Mouse (Mus musculus): ENCODE measurements at regions not wholly inside any gene's neighbourhood (a gene's known extent, or its start where the extent isn't known, plus 50 kb on each side); places are given as distances from the start of the nearest gene placed in this dataset.

- ATAC-seq (ENCODE audit: extremely low read depth, insufficient number of reproducible peaks, low FRiP score, poor library complexity, severe bottlenecking): no peak
Measured at GRCm38 (mm10) chr8:103808171-103808570, 293.3 kb upstream of the Cdh5 start.

- ATAC-seq (ENCODE audit: extremely low read depth, insufficient number of reproducible peaks, low FRiP score, poor library complexity, severe bottlenecking): no peak
Measured at GRCm38 (mm10) chr8:103808580-103808979, 292.8 kb upstream of the Cdh5 start.

- no peak for ATAC-seq (ENCODE audit: extremely low read depth, insufficient number of reproducible peaks, low FRiP score, poor library complexity, severe bottlenecking)
Measured at GRCm38 (mm10) chr8:103809140-103809539, 292.3 kb upstream of the Cdh5 start.

GRCm38 (mm10) chr8:103813954-103814591 lies 287.4 kb upstream of the Cdh5 start:
- ATAC-seq (ENCODE audit: extremely low read depth, insufficient number of reproducible peaks, low FRiP score, poor library complexity, severe bottlenecking): no peak

- no peak for ATAC-seq (ENCODE audit: extremely low read depth, insufficient number of reproducible peaks, low FRiP score, poor library complexity, severe bottlenecking)
Measured at GRCm38 (mm10) chr8:103816101-103816894, 285.1 kb upstream of the Cdh5 start.

- ATAC-seq (ENCODE audit: extremely low read depth, insufficient number of reproducible peaks, low FRiP score, poor library complexity, severe bottlenecking): no peak
Measured at GRCm38 (mm10) chr8:103823541-103823940, 277.9 kb upstream of the Cdh5 start.

GRCm38 (mm10) chr8:103824747-103825146 lies 276.7 kb upstream of the Cdh5 start:
- no peak for ATAC-seq (ENCODE audit: extremely low read depth, insufficient number of reproducible peaks, low FRiP score, poor library complexity, severe bottlenecking)

- no peak for ATAC-seq (ENCODE audit: extremely low read depth, insufficient number of reproducible peaks, low FRiP score, poor library complexity, severe bottlenecking)
Measured at GRCm38 (mm10) chr8:103825289-103825688, 276.1 kb upstream of the Cdh5 start.

- no peak for ATAC-seq (ENCODE audit: extremely low read depth, insufficient number of reproducible peaks, low FRiP score, poor library complexity, severe bottlenecking)
Measured at GRCm38 (mm10) chr8:103830416-103830815, 271.0 kb upstream of the Cdh5 start.

- no peak for ATAC-seq (ENCODE audit: extremely low read depth, insufficient number of reproducible peaks, low FRiP score, poor library complexity, severe bottlenecking)
Measured at GRCm38 (mm10) chr8:103839990-103840389, 261.4 kb upstream of the Cdh5 start.

- no peak for ATAC-seq (ENCODE audit: extremely low read depth, insufficient number of reproducible peaks, low FRiP score, poor library complexity, severe bottlenecking)
Measured at GRCm38 (mm10) chr8:103845964-103846363, 255.5 kb upstream of the Cdh5 start.

GRCm38 (mm10) chr8:103846382-103846976 lies 254.9 kb upstream of the Cdh5 start:
- ATAC-seq (ENCODE audit: extremely low read depth, insufficient number of reproducible peaks, low FRiP score, poor library complexity, severe bottlenecking): no peak

GRCm38 (mm10) chr8:103849785-103850184 lies 251.6 kb upstream of the Cdh5 start:
- no peak for ATAC-seq (ENCODE audit: extremely low read depth, insufficient number of reproducible peaks, low FRiP score, poor library complexity, severe bottlenecking)

GRCm38 (mm10) chr8:103851286-103851685 lies 250.1 kb upstream of the Cdh5 start:
- ATAC-seq (ENCODE audit: extremely low read depth, insufficient number of reproducible peaks, low FRiP score, poor library complexity, severe bottlenecking): no peak

GRCm38 (mm10) chr8:103853048-103853447 lies 248.4 kb upstream of the Cdh5 start:
- no peak for ATAC-seq (ENCODE audit: extremely low read depth, insufficient number of reproducible peaks, low FRiP score, poor library complexity, severe bottlenecking)

- no peak for ATAC-seq (ENCODE audit: extremely low read depth, insufficient number of reproducible peaks, low FRiP score, poor library complexity, severe bottlenecking)
Measured at GRCm38 (mm10) chr8:103855291-103855690, 246.1 kb upstream of the Cdh5 start.

GRCm38 (mm10) chr8:103859130-103859529 lies 242.3 kb upstream of the Cdh5 start:
- ATAC-seq (ENCODE audit: extremely low read depth, insufficient number of reproducible peaks, low FRiP score, poor library complexity, severe bottlenecking): no peak

GRCm38 (mm10) chr8:103873598-103874502 lies 227.6 kb upstream of the Cdh5 start:
- ATAC-seq (ENCODE audit: extremely low read depth, insufficient number of reproducible peaks, low FRiP score, poor library complexity, severe bottlenecking): no peak

- ATAC-seq (ENCODE audit: extremely low read depth, insufficient number of reproducible peaks, low FRiP score, poor library complexity, severe bottlenecking): no peak
Measured at GRCm38 (mm10) chr8:103874506-103874905, 226.9 kb upstream of the Cdh5 start.
